Mouse (Mus musculus) midbrain, embryonic 11.5 days (tissue): ENCODE measurements at regions not wholly inside any gene's neighbourhood (a gene's known extent, or its start where the extent isn't known, plus 50 kb on each side); places are given as distances from the start of the nearest gene placed in this dataset.

Experiments
- ATAC-seq: fragments of 200-750 bp; cut with Nextera tagmentation; 2 replicates; pipeline ENCODE4 v1.8.0; 2017; ENCODE audit warnings: moderate TSS enrichment, moderate library complexity; ENCODE audit not compliant: low FRiP score
- DNase-seq: peaks from one replicate; pipeline ENCODE4 v3.0.0; 2015; ENCODE audit warnings: low spot score; ENCODE audit errors: missing footprints
- H3K27ac ChIP-seq: fragments of 300-500 bp; sonication (generic); 2 replicates; pipeline ENCODE4 v1.5.1; 2014; ENCODE audit warnings: low read depth, low read length
- H3K27me3 ChIP-seq: fragments of 300-500 bp; sonication (generic); 2 replicates; pipeline ENCODE4 v1.6.1; 2014; ENCODE audit warnings: mild to moderate bottlenecking, low read length, moderate library complexity, mixed read lengths; ENCODE audit not compliant: control insufficient read depth, insufficient read depth
- H3K36me3 ChIP-seq: fragments of 300-500 bp; sonication (generic); 2 replicates; pipeline ENCODE4 v1.6.1; 2014; ENCODE audit warnings: mild to moderate bottlenecking, low read length, moderate library complexity, mixed read lengths; ENCODE audit not compliant: control insufficient read depth, insufficient read depth
- H3K4me1 ChIP-seq: fragments of 300-500 bp; sonication (generic); 2 replicates; pipeline ENCODE4 v1.6.1; 2014; ENCODE audit warnings: low read length; ENCODE audit not compliant: control insufficient read depth, insufficient read depth
- H3K4me2 ChIP-seq: fragments of 300-500 bp; sonication (generic); 2 replicates; pipeline ENCODE4 v1.6.1; 2014; ENCODE audit warnings: mild to moderate bottlenecking, moderate library complexity
- H3K4me3 ChIP-seq: fragments of 300-500 bp; sonication (generic); 2 replicates; pipeline ENCODE4 v1.5.1; 2014; ENCODE audit warnings: low read depth, low read length
- H3K9ac ChIP-seq: fragments of 300-500 bp; sonication (generic); 2 replicates; pipeline ENCODE4 v1.6.1; 2014; ENCODE audit warnings: low read length
- H3K9me3 ChIP-seq: fragments of 300-500 bp; sonication (generic); 2 replicates; pipeline ENCODE4 v1.6.1; 2016; ENCODE audit warnings: low read length; ENCODE audit not compliant: control insufficient read depth
- WGBS: fragments of 180-500 bp; shearing (Covaris S2); extraction: QIAGEN DNeasy Blood & Tissue Kit; methylation state at CpG from one replicate; pipeline ENCODE4 v1.1.7; 2014; 5-methylcytosine and 5-hydroxymethylcytosine counted together

- no peak overlapping the region for H3K27ac ChIP-seq
- no peak overlapping the region for H3K4me2 ChIP-seq
- H3K36me3 ChIP-seq = no peaks in the 10 kb centered on the region
- no peak overlapping the region for H3K9ac ChIP-seq
- no peak for ATAC-seq
- H3K9me3 ChIP-seq = no peaks in the 10 kb centered on the region
- H3K27me3 ChIP-seq = no peaks in the 10 kb centered on the region
- WGBS = 93% methylated on average over 5 of the region's 5 CpGs
- no peak for DNase-seq
- no peaks in the 10 kb centered on the region for H3K4me1 ChIP-seq
- H3K4me3 ChIP-seq = no peak overlapping the region
These were observed 54.5 kb downstream of the Gm10260 start for GRCm38 (mm10) chr13:97705926-97706325.

DNA sequence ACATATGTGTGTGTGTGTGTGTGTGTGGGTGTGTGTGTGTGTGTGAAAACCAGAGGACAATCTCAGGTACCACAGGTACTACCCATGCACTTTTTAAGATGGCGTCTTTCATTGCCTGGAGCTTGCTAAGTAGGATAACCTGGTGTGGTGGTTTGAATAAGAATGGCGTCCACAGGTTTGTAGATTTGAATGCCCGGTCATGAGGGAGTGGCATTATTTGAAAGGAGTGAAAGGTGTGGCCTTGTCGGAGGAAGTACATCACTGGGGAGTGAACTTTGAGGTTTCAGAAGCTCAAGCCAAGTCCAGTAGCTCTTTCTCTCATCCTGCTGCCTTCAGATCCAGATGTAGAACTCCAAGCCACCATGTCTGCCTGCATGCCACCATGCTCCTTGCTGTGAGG is 55.9 kb downstream of the Gm10260 start:
- Histone ChIP-seq H3K9me3 (no peaks in the 10 kb centered on the region), H3K4me1 (no peaks in the 10 kb centered on the region), H3K27ac (no peak overlapping the region), H3K27me3 (no peaks in the 10 kb centered on the region), H3K4me2 (no peak overlapping the region), H3K36me3 (no peaks in the 10 kb centered on the region), H3K9ac (no peak overlapping the region), H3K4me3 (no peak overlapping the region)
- ATAC-seq = no peak
- 94% methylated on average over 4 of the region's 4 CpGs for whole genome bisulfite sequencing
- DNase-seq = no peak

DNA sequence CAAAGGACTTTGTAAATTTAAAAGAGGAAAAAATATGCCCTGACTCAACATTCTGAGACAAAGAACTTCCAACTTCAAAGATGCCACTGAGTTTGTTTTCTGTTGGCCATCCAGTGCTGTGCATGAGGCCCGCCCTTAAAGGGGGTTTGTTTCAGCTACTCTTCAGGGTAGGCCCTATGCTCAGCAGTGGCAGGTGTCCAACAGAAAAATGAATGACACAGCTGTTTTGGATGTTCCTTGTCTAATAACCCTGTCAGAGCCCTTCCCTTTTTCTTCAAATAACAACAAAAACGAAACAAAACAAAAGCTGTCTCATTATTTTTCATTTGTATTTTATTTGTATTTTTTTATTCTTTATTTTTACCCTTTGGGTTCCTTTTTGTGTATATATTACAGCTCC is 61.5 kb downstream of the Gm10260 start:
- Histone ChIP-seq H3K9me3 (no peaks in the 10 kb centered on the region), H3K4me2 (no peak overlapping the region), H3K9ac (no peak overlapping the region), H3K4me1 (no peaks in the 10 kb centered on the region), H3K36me3 (no peaks in the 10 kb centered on the region), H3K27me3 (no peaks in the 10 kb centered on the region), H3K4me3 (no peak overlapping the region), H3K27ac (no peak overlapping the region)
- ATAC-seq (no peak), DNase-seq (no peak)
- 88% methylated on average over 2 of the region's 2 CpGs for WGBS

- no peaks in the 10 kb centered on the region for H3K36me3 ChIP-seq
- no peaks in the 10 kb centered on the region for H3K4me1 ChIP-seq
- no peaks in the 10 kb centered on the region for H3K9me3 ChIP-seq
- WGBS = 85% methylated on average over 1 of the region's 1 CpGs
- no peaks in the 10 kb centered on the region for H3K27me3 ChIP-seq
- H3K27ac ChIP-seq = no peak overlapping the region
- no peak overlapping the region for H3K4me2 ChIP-seq
- H3K9ac ChIP-seq = no peak overlapping the region
- DNase-seq (no peak), ATAC-seq (no peak)
- H3K4me3 ChIP-seq = no peak overlapping the region
These were observed 62.1 kb downstream of the Gm10260 start for GRCm38 (mm10) chr13:97698317-97698716.

GRCm38 (mm10) chr13:97697262-97697661 is 63.2 kb downstream of the Gm10260 start:
- ATAC-seq = no peak

DNA sequence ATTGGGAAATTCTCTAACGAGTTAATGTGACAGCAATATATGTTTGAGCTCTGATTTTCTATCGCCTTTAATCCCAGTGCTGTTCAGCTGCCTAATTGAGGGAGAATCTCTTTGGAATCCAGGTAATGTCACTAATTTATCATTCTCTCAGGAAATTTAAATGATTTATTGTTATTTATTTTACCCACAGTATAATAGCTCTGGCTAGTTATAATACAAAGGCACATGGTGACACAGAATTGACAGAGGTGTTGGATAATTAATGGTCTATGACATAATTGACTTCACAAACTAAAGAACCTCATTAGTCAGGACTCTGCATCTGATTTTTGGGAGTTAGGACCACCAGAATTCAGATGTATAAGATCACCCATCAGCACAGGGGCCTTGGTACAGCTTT is 65.4 kb downstream of the Gm10260 start:
- no peaks in the 10 kb centered on the region for H3K9me3 ChIP-seq
- ATAC-seq = no peak
- no peak overlapping the region for H3K4me3 ChIP-seq
- no peak overlapping the region for H3K27ac ChIP-seq
- no peaks in the 10 kb centered on the region for H3K27me3 ChIP-seq
- DNase-seq = no peak
- no peaks in the 10 kb centered on the region for H3K36me3 ChIP-seq
- no peaks in the 10 kb centered on the region for H3K4me1 ChIP-seq
- H3K9ac ChIP-seq = no peak overlapping the region
- H3K4me2 ChIP-seq = no peak overlapping the region
- whole genome bisulfite sequencing = 75% methylated on average over 2 of the region's 2 CpGs

More at GRCm38 (mm10) chr13:97697262-97697661, 63.2 kb downstream of the Gm10260 start:
- Histone ChIP-seq H3K27me3 (no peaks in the 10 kb centered on the region), H3K4me2 (no peak overlapping the region), H3K36me3 (no peaks in the 10 kb centered on the region), H3K4me1 (no peaks in the 10 kb centered on the region), H3K9me3 (no peaks in the 10 kb centered on the region), H3K27ac (no peak overlapping the region), H3K4me3 (no peak overlapping the region), H3K9ac (no peak overlapping the region)
- 88% methylated on average over 10 of the region's 10 CpGs for WGBS
- no peak for DNase-seq

DNA sequence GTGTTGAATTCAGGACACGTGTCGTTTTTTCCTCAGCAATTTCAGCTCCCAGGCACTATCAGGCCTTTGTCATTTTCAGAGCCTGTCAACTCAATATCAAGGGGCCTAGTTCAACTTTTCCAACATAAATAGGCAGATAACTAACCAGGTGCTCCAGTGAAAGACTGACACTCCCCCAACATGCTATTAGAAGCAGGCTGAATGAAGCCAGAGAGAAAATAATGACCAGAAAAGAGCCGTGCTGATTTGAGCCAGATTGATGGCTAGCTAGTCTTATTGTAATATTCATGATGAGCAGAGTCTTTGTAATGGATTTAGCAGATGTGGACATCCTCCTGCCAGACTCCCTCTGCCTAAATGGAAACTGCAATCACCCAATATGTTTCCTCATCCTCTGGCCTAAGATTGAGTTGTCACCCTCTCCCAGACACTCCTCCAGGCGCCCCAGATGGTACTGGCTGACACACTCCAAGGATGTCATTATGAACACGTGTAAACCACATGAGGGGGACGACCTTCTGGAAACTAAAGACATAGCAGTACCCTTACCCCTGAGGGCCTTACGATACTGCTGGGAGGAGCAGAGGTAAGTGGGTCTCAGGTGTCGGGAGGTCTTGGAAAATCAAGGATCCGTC is 66.0 kb downstream of the Gm10260 start:
- ATAC-seq (peak; percentile 58), DNase-seq (no peak)
- WGBS = 71% methylated on average over 9 of the region's 9 CpGs
- no peaks in the 10 kb centered on the region for H3K4me1 ChIP-seq
- H3K27ac ChIP-seq = no peak overlapping the region
- H3K4me2 ChIP-seq = no peak overlapping the region
- no peak overlapping the region for H3K9ac ChIP-seq
- no peaks in the 10 kb centered on the region for H3K9me3 ChIP-seq
- H3K4me3 ChIP-seq = no peak overlapping the region
- no peaks in the 10 kb centered on the region for H3K36me3 ChIP-seq
- no peaks in the 10 kb centered on the region for H3K27me3 ChIP-seq

- H3K9me3 ChIP-seq = no peaks in the 10 kb centered on the region
- no peaks in the 10 kb centered on the region for H3K4me1 ChIP-seq
- no peak overlapping the region for H3K4me3 ChIP-seq
- no peaks in the 10 kb centered on the region for H3K36me3 ChIP-seq
- no peak overlapping the region for H3K4me2 ChIP-seq
- H3K9ac ChIP-seq = no peak overlapping the region
- WGBS = 95% methylated on average over 12 of the region's 12 CpGs
- no peaks in the 10 kb centered on the region for H3K27me3 ChIP-seq
- ATAC-seq = no peak
- no peak overlapping the region for H3K27ac ChIP-seq
- DNase-seq = no peak
These were observed 72.0 kb downstream of the Gm10260 start for GRCm38 (mm10) chr13:97688310-97688886.

- Histone ChIP-seq H3K4me1 (no peaks in the 10 kb centered on the region), H3K4me2 (no peak overlapping the region), H3K4me3 (no peak overlapping the region), H3K27ac (no peak overlapping the region), H3K36me3 (no peaks in the 10 kb centered on the region), H3K27me3 (no peaks in the 10 kb centered on the region), H3K9ac (no peak overlapping the region), H3K9me3 (no peaks in the 10 kb centered on the region)
- DNase-seq (no peak), ATAC-seq (no peak)
- WGBS = 89% methylated on average over 6 of the region's 6 CpGs
These were observed 76.6 kb downstream of the Gm10260 start for GRCm38 (mm10) chr13:97683836-97684235.
